Mouse (Mus musculus) limb, embryonic 14.5 days (tissue): ENCODE results near the gene Mrpl19. TPM values are rescaled to one million over a fixed set of nuclear protein-coding genes. Genes with fewer than 3 reads are reported as not detected.

Experiments used
- ATAC-seq: fragments of 200-750 bp; cut with Nextera tagmentation; 2 replicates; pipeline ENCODE4 v1.8.0; 2017; ENCODE audit warnings: low read depth, moderate number of reproducible peaks, moderate TSS enrichment; ENCODE audit not compliant: low FRiP score
- DNase-seq: peaks from one replicate; pipeline ENCODE4 v3.0.0-alpha.2; 2015; ENCODE audit warnings: low spot score
- H3K27ac ChIP-seq: fragments of 300-500 bp; sonication (generic); replicated peaks from 2 replicates; pipeline ENCODE4 v1.5.1; 2014; ENCODE audit warnings: low read depth, mild to moderate bottlenecking, low read length, moderate library complexity, mixed read lengths
- H3K27me3 ChIP-seq: fragments of 300-500 bp; sonication (generic); 2 replicates; pipeline ENCODE4 v1.6.1; 2014; ENCODE audit warnings: low read length, mixed read lengths; ENCODE audit not compliant: control insufficient read depth, insufficient read depth
- H3K36me3 ChIP-seq: fragments of 300-500 bp; sonication (generic); 2 replicates; pipeline ENCODE4 v1.6.1; 2014; ENCODE audit warnings: mild to moderate bottlenecking, low read length, moderate library complexity, mixed read lengths; ENCODE audit not compliant: control insufficient read depth, insufficient read depth
- H3K4me1 ChIP-seq: fragments of 300-500 bp; sonication (generic); 2 replicates; pipeline ENCODE4 v1.6.1; 2014; ENCODE audit warnings: antibody characterized with exemption, low read length, mixed read lengths; ENCODE audit not compliant: control insufficient read depth, insufficient read depth
- H3K4me2 ChIP-seq: fragments of 300-500 bp; sonication (generic); replicated peaks from 2 replicates; pipeline ENCODE4 v1.6.1; 2014; ENCODE audit warnings: low read depth, mild to moderate bottlenecking, low read length, moderate library complexity; ENCODE audit not compliant: severe bottlenecking
- H3K4me3 ChIP-seq: fragments of 300-500 bp; sonication (generic); replicated peaks from 2 replicates; pipeline ENCODE4 v1.5.1; 2014; ENCODE audit warnings: low read length
- H3K9ac ChIP-seq: fragments of 300-500 bp; sonication (generic); 2 replicates; pipeline ENCODE4 v1.6.1; 2014; ENCODE audit warnings: mild to moderate bottlenecking, low read depth, low read length, moderate library complexity; ENCODE audit not compliant: severe bottlenecking
- H3K9me3 ChIP-seq: fragments of 300-500 bp; sonication (generic); 2 replicates; pipeline ENCODE4 v1.6.1; 2016; ENCODE audit warnings: low read length; ENCODE audit not compliant: control insufficient read depth
- POLR2A ChIP-seq: fragments of 200-500 bp; IDR thresholded peaks from 2 replicates; pipeline ENCODE4 v1.8.0; 2012; ENCODE audit warnings: inconsistent platforms, mild to moderate bottlenecking, moderate library complexity, borderline replicate concordance; ENCODE audit not compliant: insufficient read depth, insufficient read length; ENCODE audit errors: extremely low read depth
- WGBS: fragments of 180-500 bp; shearing (Covaris S2); extraction: QIAGEN DNeasy Blood & Tissue Kit; methylation state at CpG from one replicate; pipeline ENCODE4 v1.1.7; 2014; 5-methylcytosine and 5-hydroxymethylcytosine counted together
- polyA plus RNA-seq, 2 experiments: library from polyadenylated mRNA; depleted of rRNA in 1 of 2; stranded (reverse) in 1 of 2; unstranded in 1 of 2; fragments of >200 nt; fragmentation: Nextera tagmentation in 1 of 2; extraction: Ambion mirVana in 1 of 2; gene quantifications; 2 replicates each; pipeline versions ENCODE4 v1.2.1 to v1.2.3; 2012 to 2014

The Mrpl19 gene
- polyA plus RNA-seq, 2 experiments: 12.4 to 39.2 TPM

- no peak for TF ChIP-seq POLR2A
- no peaks in the 10 kb centered on the region for H3K36me3 ChIP-seq
- no peak for ATAC-seq
- no peak overlapping the region for H3K4me3 ChIP-seq
- no peaks in the 10 kb centered on the region for H3K4me1 ChIP-seq
- no peak overlapping the region for H3K9ac ChIP-seq
- WGBS: 83% methylated on average over 5 of the region's 5 CpGs
- no peak for DNase-seq
- H3K27ac ChIP-seq: no peak overlapping the region
- no peaks in the 10 kb centered on the region for H3K27me3 ChIP-seq
- H3K9me3 ChIP-seq: no peaks in the 10 kb centered on the region
- no peak overlapping the region for H3K4me2 ChIP-seq
Measured at GRCm38 (mm10) chr6:81911244-81911643, 54.5 kb downstream of the Mrpl19 start.

GRCm38 (mm10) chr6:81910302-81910855 is 55.4 kb downstream of the Mrpl19 start:
- no peak for DNase-seq
- ATAC-seq: no peak
- H3K9me3 ChIP-seq: no peaks in the 10 kb centered on the region
- 83% methylated on average over 25 of the region's 25 CpGs for WGBS
- no peak overlapping the region for H3K4me3 ChIP-seq
- H3K27ac ChIP-seq: no peak overlapping the region
- no peaks in the 10 kb centered on the region for H3K36me3 ChIP-seq
- no peak for TF ChIP-seq POLR2A
- H3K9ac ChIP-seq: no peak overlapping the region
- no peak overlapping the region for H3K4me2 ChIP-seq
- no peaks in the 10 kb centered on the region for H3K4me1 ChIP-seq
- H3K27me3 ChIP-seq: no peaks in the 10 kb centered on the region

Other genes starting within 250 kb of the Mrpl19 start
- 21.5 and 22.7 TPM in 2 replicates for gene Gcfc2, start 42.3 kb downstream of the Mrpl19 start, polyA plus RNA-seq (2012; rRNA removed)
- 11.5 and 13.8 TPM in 2 replicates for gene Gcfc2, start 42.3 kb downstream of the Mrpl19 start, polyA plus RNA-seq (2014; fragmentation: Nextera tagmentation; extraction: Ambion mirVana)
- gene Eva1a, start 75.1 kb upstream of the Mrpl19 start, polyA plus RNA-seq (2012; rRNA removed): 15.7 and 20.1 TPM in 2 replicates
- gene Eva1a, start 75.1 kb upstream of the Mrpl19 start, polyA plus RNA-seq (2014; fragmentation: Nextera tagmentation; extraction: Ambion mirVana): 23.4 and 30.2 TPM in 2 replicates